Mouse (Mus musculus): Measurements from ENCODE around the gene Tmem94. TPM values are rescaled to one million over a fixed set of nuclear protein-coding genes. Genes with fewer than 3 reads are reported as not detected.

Tmem94 gene
- polyA plus RNA-seq, 1 experiment: 57.3 TPM

- peak in 1 of 2 experiments; percentile 53 for DNase-seq (ENCODE audit: extremely low spot score in 1 of 2, low spot score in 1 of 2)
These were observed 441 bp downstream of the Tmem94 start for GRCm38 (mm10) chr11:115765607-115766141.

- no peak for DNase-seq (ENCODE audit: extremely low spot score in 1 of 2, low spot score in 1 of 2)
These were observed 1.2 kb downstream of the Tmem94 start for GRCm38 (mm10) chr11:115766356-115766943.

- no peak for DNase-seq (ENCODE audit: extremely low spot score in 1 of 2, low spot score in 1 of 2)
These were observed 1.7 kb downstream of the Tmem94 start for GRCm38 (mm10) chr11:115766981-115767380.

- no peak for DNase-seq (ENCODE audit: extremely low spot score in 1 of 2, low spot score in 1 of 2)
These were observed 3.7 kb downstream of the Tmem94 start for GRCm38 (mm10) chr11:115768896-115769295.

- DNase-seq (ENCODE audit: extremely low spot score in 1 of 2, low spot score in 1 of 2): no peak
These were observed 9.4 kb downstream of the Tmem94 start for GRCm38 (mm10) chr11:115774653-115775052.

GRCm38 (mm10) chr11:115775821-115776665 is 10.8 kb downstream of the Tmem94 start:
- DNase-seq (ENCODE audit: extremely low spot score in 1 of 2, low spot score in 1 of 2): no peak

- no peak for DNase-seq (ENCODE audit: extremely low spot score in 1 of 2, low spot score in 1 of 2)
These were observed 11.7 kb downstream of the Tmem94 start for GRCm38 (mm10) chr11:115776954-115777353.

- DNase-seq (ENCODE audit: extremely low spot score in 1 of 2, low spot score in 1 of 2): no peak
These were observed 12.5 kb downstream of the Tmem94 start for GRCm38 (mm10) chr11:115777487-115778335.

GRCm38 (mm10) chr11:115779038-115779571 is 13.9 kb downstream of the Tmem94 start:
- peak in 1 of 2 experiments; percentile 56 for DNase-seq (ENCODE audit: extremely low spot score in 1 of 2, low spot score in 1 of 2)

GRCm38 (mm10) chr11:115780141-115781070 is 15.2 kb downstream of the Tmem94 start:
- DNase-seq (ENCODE audit: extremely low spot score in 1 of 2, low spot score in 1 of 2): peak; percentile 50 to 80

- DNase-seq (ENCODE audit: extremely low spot score in 1 of 2, low spot score in 1 of 2): no peak
These were observed 21.2 kb downstream of the Tmem94 start for GRCm38 (mm10) chr11:115786473-115786872.

- no peak for DNase-seq (ENCODE audit: extremely low spot score in 1 of 2, low spot score in 1 of 2)
These were observed 24.6 kb downstream of the Tmem94 start for GRCm38 (mm10) chr11:115789787-115790186.

- DNase-seq (ENCODE audit: extremely low spot score in 1 of 2, low spot score in 1 of 2): no peak
These were observed 26.7 kb downstream of the Tmem94 start for GRCm38 (mm10) chr11:115791919-115792318.

- DNase-seq (ENCODE audit: extremely low spot score in 1 of 2, low spot score in 1 of 2): no peak
These were observed 27.1 kb downstream of the Tmem94 start for GRCm38 (mm10) chr11:115792353-115792752.

GRCm38 (mm10) chr11:115796898-115797297 is 31.7 kb downstream of the Tmem94 start:
- no peak for DNase-seq (ENCODE audit: extremely low spot score in 1 of 2, low spot score in 1 of 2)

- no peak for DNase-seq (ENCODE audit: extremely low spot score in 1 of 2, low spot score in 1 of 2)
These were observed 32.4 kb downstream of the Tmem94 start for GRCm38 (mm10) chr11:115797665-115798064.

GRCm38 (mm10) chr11:115800981-115801380 is 35.7 kb downstream of the Tmem94 start:
- DNase-seq (ENCODE audit: extremely low spot score in 1 of 2, low spot score in 1 of 2): no peak

- DNase-seq (ENCODE audit: extremely low spot score in 1 of 2, low spot score in 1 of 2): no peak
These were observed 38.0 kb downstream of the Tmem94 start for GRCm38 (mm10) chr11:115803072-115803709.

GRCm38 (mm10) chr11:115805005-115805404 is 39.8 kb downstream of the Tmem94 start:
- DNase-seq (ENCODE audit: extremely low spot score in 1 of 2, low spot score in 1 of 2): no peak

Data from frontal cortex, adult 2 months (tissue).